Mouse (Mus musculus) MEL (cell line): ENCODE measurements around the gene Git1. TPM values are rescaled to one million over a fixed set of nuclear protein-coding genes. Genes with fewer than 3 reads are reported as not detected.

Experiments used
- DNase-seq: peaks from one replicate; pipeline ENCODE4 v3.0.0; 2011; ENCODE audit warnings: low read depth, low spot score
- H3K27ac ChIP-seq: 2 replicates; pipeline ENCODE4 v1.5.1; 2012; ENCODE audit warnings: low read depth, mild to moderate bottlenecking, control low read depth, low read length, moderate library complexity; ENCODE audit not compliant: control insufficient read depth
- H3K27me3 ChIP-seq, 2 experiments: fragments of 150-350 bp in 1 of 2; sonication (generic) in 1 of 2; 2 replicates each; pipeline ENCODE4 v1.6.1; 2012; ENCODE audit warnings: low read length in 2 of 2, mild to moderate bottlenecking in 2 of 2, improper control_type of control experiment in 1 of 2, moderate library complexity in 1 of 2; ENCODE audit not compliant: insufficient read depth in 2 of 2, control insufficient read depth in 1 of 2
- H3K36me3 ChIP-seq, 2 experiments: 2 replicates each; pipeline ENCODE4 v1.6.1; 2012 to 2014; ENCODE audit warnings: low read length in 2 of 2, improper control_type of control experiment in 1 of 2, inconsistent platforms in 1 of 2, mild to moderate bottlenecking in 1 of 2; ENCODE audit not compliant: insufficient read depth in 2 of 2, control insufficient read depth in 1 of 2
- H3K4me1 ChIP-seq, 2 experiments: fragments of 150-350 bp in 1 of 2; sonication (generic) in 1 of 2; 2 replicates each; pipeline ENCODE4 v1.6.1; 2012; ENCODE audit warnings: low read length in 2 of 2, improper control_type of control experiment in 1 of 2, mild to moderate bottlenecking in 1 of 2; ENCODE audit not compliant: insufficient read depth in 2 of 2, control insufficient read depth in 1 of 2
- H3K4me3 ChIP-seq, 2 experiments: fragments of 150-350 bp in 1 of 2; sonication (generic) in 1 of 2; 2 replicates each; pipeline ENCODE4 v1.5.1; 2012; ENCODE audit warnings: low read depth in 2 of 2, low read length in 2 of 2, mild to moderate bottlenecking in 2 of 2, moderate library complexity in 2 of 2, control low read depth in 1 of 2, improper control_type of control experiment in 1 of 2; ENCODE audit not compliant: control insufficient read depth in 1 of 2, insufficient read depth in 1 of 2
- H3K79me2 ChIP-seq: 2 replicates; pipeline ENCODE4 v1.6.1; 2012; ENCODE audit warnings: mild to moderate bottlenecking, low read length, moderate library complexity; ENCODE audit not compliant: control insufficient read depth, poor library complexity, insufficient read depth
- H3K9ac ChIP-seq: 2 replicates; pipeline ENCODE4 v1.6.1; 2012; ENCODE audit warnings: low read depth, mild to moderate bottlenecking, control low read depth, low read length, moderate library complexity; ENCODE audit not compliant: control insufficient read depth, poor library complexity, severe bottlenecking
- H3K9me3 ChIP-seq: fragments of 150-350 bp; sonication (generic); replicated peaks from 2 replicates; pipeline ENCODE4 v1.6.1; 2012; ENCODE audit warnings: mild to moderate bottlenecking, low read length, improper control_type of control experiment, moderate library complexity; ENCODE audit not compliant: insufficient read depth
- BHLHE40 ChIP-seq: IDR thresholded peaks from 2 replicates; pipeline ENCODE4 v1.6.1; 2012; ENCODE audit warnings: low read depth, mild to moderate bottlenecking, inconsistent platforms, low read length, improper control_type of control experiment, borderline replicate concordance
- CHD1 ChIP-seq: IDR thresholded peaks from 2 replicates; pipeline ENCODE4 v1.6.1; 2012; ENCODE audit warnings: low read depth, mild to moderate bottlenecking, inconsistent platforms, low read length, improper control_type of control experiment
- CTCF ChIP-seq, 3 experiments: IDR thresholded peaks in 2 of 3; conservative IDR thresholded peaks in 1 of 3; 2 replicates each; pipeline ENCODE4 v1.5.1; 2011 to 2012; ENCODE audit warnings: low read length in 3 of 3, low read depth in 2 of 3, mild to moderate bottlenecking in 2 of 3, improper control_type of control experiment in 1 of 3, inconsistent platforms in 1 of 3, mixed read lengths in 1 of 3, moderate library complexity in 1 of 3; ENCODE audit not compliant: control insufficient read depth in 1 of 3, insufficient read depth in 1 of 3, poor library complexity in 1 of 3, severe bottlenecking in 1 of 3
- E2F4 ChIP-seq: IDR thresholded peaks from 2 replicates; pipeline ENCODE4 v1.6.1; 2011; ENCODE audit warnings: low read depth, low read length, improper control_type of control experiment, borderline replicate concordance
- ELF1 ChIP-seq: IDR thresholded peaks from 2 replicates; pipeline ENCODE4 v1.6.1; 2014; ENCODE audit warnings: low read depth, mild to moderate bottlenecking, inconsistent platforms, low read length, improper control_type of control experiment, moderate library complexity
- ETS1 ChIP-seq: IDR thresholded peaks from 2 replicates; pipeline ENCODE4 v1.6.1; 2012; ENCODE audit warnings: low read depth, mild to moderate bottlenecking, inconsistent platforms, low read length, improper control_type of control experiment, moderate library complexity
- GATA1 ChIP-seq: IDR thresholded peaks from 2 replicates; pipeline ENCODE4 v1.6.1; 2011; ENCODE audit warnings: low read depth, low read length, improper control_type of control experiment
- KAT2A ChIP-seq: conservative IDR thresholded peaks from 2 replicates; pipeline ENCODE4 v1.6.1; 2012; ENCODE audit warnings: low read depth, low read length, improper control_type of control experiment, inconsistent platforms
- MAFK ChIP-seq: IDR thresholded peaks from 2 replicates; pipeline ENCODE4 v1.6.1; 2011; ENCODE audit warnings: low read depth, mild to moderate bottlenecking, low read length, improper control_type of control experiment, borderline replicate concordance
- MAX ChIP-seq: IDR thresholded peaks from 2 replicates; pipeline ENCODE4 v1.6.1; 2011; ENCODE audit warnings: low read length, improper control_type of control experiment
- MAZ ChIP-seq: IDR thresholded peaks from 2 replicates; pipeline ENCODE4 v1.6.1; 2012; ENCODE audit warnings: low read depth, mild to moderate bottlenecking, inconsistent platforms, low read length, improper control_type of control experiment
- MEF2A ChIP-seq: IDR thresholded peaks from 2 replicates; pipeline ENCODE4 v1.6.1; 2014; ENCODE audit warnings: low read depth, mild to moderate bottlenecking, inconsistent platforms, low read length, improper control_type of control experiment; ENCODE audit not compliant: poor library complexity, insufficient replicate concordance, severe bottlenecking; ENCODE audit errors: extremely low read depth
- MXI1 ChIP-seq: IDR thresholded peaks from 2 replicates; pipeline ENCODE4 v1.6.1; 2011; ENCODE audit warnings: mild to moderate bottlenecking, low read depth, low read length, improper control_type of control experiment
- MYB ChIP-seq: IDR thresholded peaks from 2 replicates; pipeline ENCODE4 v1.6.1; 2011; ENCODE audit warnings: mild to moderate bottlenecking, low read depth, low read length, improper control_type of control experiment
- MYC ChIP-seq: IDR thresholded peaks from 2 replicates; pipeline ENCODE4 v1.6.1; 2011; ENCODE audit warnings: low read depth, mild to moderate bottlenecking, low read length, improper control_type of control experiment, moderate library complexity
- NELFE ChIP-seq: IDR thresholded peaks from 2 replicates; pipeline ENCODE4 v1.6.1; 2011; ENCODE audit warnings: low read depth, low read length, improper control_type of control experiment
- POLR2AphosphoS2 ChIP-seq: IDR thresholded peaks from 2 replicates; pipeline ENCODE4 v1.6.1; 2011; ENCODE audit warnings: low read length, improper control_type of control experiment
- RAD21 ChIP-seq: IDR thresholded peaks from 2 replicates; pipeline ENCODE4 v1.6.1; 2011; ENCODE audit warnings: mild to moderate bottlenecking, low read depth, low read length, improper control_type of control experiment
- RCOR1 ChIP-seq: IDR thresholded peaks from 2 replicates; pipeline ENCODE4 v1.6.1; 2012; ENCODE audit warnings: low read depth, mild to moderate bottlenecking, inconsistent platforms, low read length, improper control_type of control experiment
- SIN3A ChIP-seq: IDR thresholded peaks from 2 replicates; pipeline ENCODE4 v1.6.1; 2012; ENCODE audit warnings: low read length, improper control_type of control experiment, inconsistent platforms
- SMC3 ChIP-seq: IDR thresholded peaks from 2 replicates; pipeline ENCODE4 v1.6.1; 2011; ENCODE audit warnings: low read depth, low read length, improper control_type of control experiment
- TAL1 ChIP-seq: IDR thresholded peaks from 2 replicates; pipeline ENCODE4 v1.6.1; 2012; ENCODE audit warnings: mild to moderate bottlenecking, inconsistent platforms, low read length, moderate library complexity, mixed read lengths
- TCF12 ChIP-seq: IDR thresholded peaks from 2 replicates; pipeline ENCODE4 v1.6.1; 2014; ENCODE audit warnings: low read depth, mild to moderate bottlenecking, inconsistent platforms, low read length, improper control_type of control experiment, moderate library complexity
- UBTF ChIP-seq: IDR thresholded peaks from 2 replicates; pipeline ENCODE4 v1.6.1; 2012; ENCODE audit warnings: low read depth, mild to moderate bottlenecking, inconsistent platforms, low read length, improper control_type of control experiment, moderate library complexity, borderline replicate concordance; ENCODE audit not compliant: insufficient read depth
- USF1 ChIP-seq: IDR thresholded peaks from 2 replicates; pipeline ENCODE4 v1.6.1; 2014; ENCODE audit warnings: low read depth, mild to moderate bottlenecking, inconsistent platforms, low read length, improper control_type of control experiment, moderate library complexity
- USF2 ChIP-seq, 2 experiments: IDR thresholded peaks; 2 replicates each; pipeline ENCODE4 v1.6.1; 2011 to 2012; ENCODE audit warnings: improper control_type of control experiment in 2 of 2, low read length in 2 of 2, borderline replicate concordance in 1 of 2, inconsistent platforms in 1 of 2, low read depth in 1 of 2, mild to moderate bottlenecking in 1 of 2; ENCODE audit not compliant: insufficient read depth in 1 of 2
- ZNF384 ChIP-seq: IDR thresholded peaks from 2 replicates; pipeline ENCODE4 v1.6.1; 2012; ENCODE audit warnings: low read depth, mild to moderate bottlenecking, inconsistent platforms, low read length, improper control_type of control experiment
- polyA plus RNA-seq, 2 experiments: library from polyadenylated mRNA; stranded (reverse) in 1 of 2; unstranded in 1 of 2; fragments of >175 nt in 1 of 2; fragments of >200 nt in 1 of 2; gene quantifications; 2 replicates each; pipeline versions ENCODE4 v1.2.1 to v1.2.4; 2012; ENCODE audit warnings: low replicate concordance in 2 of 2, low read depth in 1 of 2; ENCODE audit not compliant: insufficient read length in 2 of 2, insufficient read depth in 1 of 2, missing spikeins in 1 of 2
- total RNA-seq: library from RNA; depleted of rRNA; stranded (reverse); fragments of 300-350 nt; gene quantifications from 2 replicates; pipeline ENCODE4 v1.2.3, GENCODE M21; 2012

Git1 gene
- total and polyA plus RNA-seq, 3 experiments = 33.1 to 81.4 TPM; not detected in 1

DNA sequence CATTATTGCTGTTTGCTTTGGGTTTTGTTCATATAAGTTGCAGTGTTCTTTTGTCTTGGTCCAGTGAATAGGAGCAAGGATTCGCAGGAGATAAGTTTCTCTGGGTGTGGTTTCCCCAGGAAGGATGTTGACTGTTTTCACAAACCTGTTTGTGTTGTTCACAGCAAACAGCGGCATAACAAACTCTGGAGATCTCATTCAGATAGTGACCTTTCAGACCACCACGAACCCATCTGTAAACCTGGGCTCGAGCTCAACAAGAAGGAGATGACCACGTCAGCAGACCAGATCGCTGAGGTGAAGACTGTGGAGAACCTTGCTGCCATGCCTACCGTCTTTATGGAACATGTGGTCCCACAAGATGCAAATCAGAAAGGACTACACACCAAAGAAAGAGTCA lies 44.1 kb upstream of the Git1 start:
- Histone ChIP-seq H3K4me3 (no peak overlapping the region), H3K9me3 (no peaks in the 10 kb centered on the region), H3K4me1 (peaks cover 21 to 26% of the 10 kb centered on the region in 2 experiments), H3K27me3 (no peaks in the 10 kb centered on the region), H3K27ac (no peak overlapping the region), H3K36me3 (peaks cover 0 to 29% of the 10 kb centered on the region in 2 experiments; a peak in 3 of 4 replicates), H3K79me2 (no peaks in the 10 kb centered on the region), H3K9ac (no peak overlapping the region)
- DNase-seq = no peak
- TF ChIP-seq POLR2AphosphoS2 (no peak), KAT2A (no peak), BHLHE40 (no peak), UBTF (no peak), TCF12 (no peak), MYB (no peak), NELFE (no peak), ELF1 (no peak), ETS1 (no peak), TAL1 (no peak), USF1 (no peak), SMC3 (no peak), SIN3A (no peak), CTCF (IDR thresholded peaks at IDR 0.05 in 2 of 3, conservative IDR thresholded peaks at IDR 0.05 in 1 of 3; ENCODE audit: control insufficient read depth in 1 of 3, insufficient read depth in 1 of 3, low read depth in 2 of 3, low read length in 3 of 3, poor library complexity in 1 of 3, severe bottlenecking in 1 of 3) (no peak)
- TF ChIP-seq, all 39 proteins: peak for 0

DNA sequence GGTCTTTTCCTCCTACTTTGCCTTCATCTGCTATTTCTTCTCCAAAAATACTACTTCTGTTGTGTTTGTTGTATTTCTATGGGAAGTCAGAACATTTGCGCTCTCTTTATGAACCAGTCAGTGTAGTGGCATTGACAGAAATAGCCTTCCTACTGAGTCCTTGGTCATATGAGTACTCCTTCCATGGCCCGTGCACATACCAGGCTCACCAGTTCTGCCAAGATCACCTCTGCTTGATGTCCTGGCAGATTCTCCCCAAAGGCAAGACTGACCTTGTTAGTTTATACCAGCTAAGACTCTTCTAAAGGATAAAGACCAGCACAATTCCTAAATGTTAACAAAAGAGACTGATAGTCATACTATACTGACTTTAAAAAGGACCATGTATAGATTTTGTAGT lies 41.7 kb upstream of the Git1 start:
- DNase-seq = no peak
- H3K27ac ChIP-seq = no peak overlapping the region
- H3K9ac ChIP-seq = no peak overlapping the region
- no peaks in the 10 kb centered on the region for H3K79me2 ChIP-seq
- TF ChIP-seq CHD1 = no peak
- TF ChIP-seq MAFK = no peak
- TF ChIP-seq UBTF = no peak
- no peak for TF ChIP-seq MEF2A
- TF ChIP-seq ZNF384 = no peak
- TF ChIP-seq E2F4 = no peak
- TF ChIP-seq RCOR1 = no peak
- TF ChIP-seq MAZ = no peak
- no peak for TF ChIP-seq MAX
- TF ChIP-seq MXI1 = no peak
- TF ChIP-seq MYC = no peak
- TF ChIP-seq GATA1 = no peak
- no peak for TF ChIP-seq RAD21
- TF ChIP-seq USF2 (IDR thresholded peaks at IDR 0.05; ENCODE audit: borderline replicate concordance in 1 of 2, insufficient read depth in 1 of 2, low read depth in 1 of 2, low read length in 2 of 2) = no peak
- TF ChIP-seq, all 39 proteins: peak for 0
- peaks cover 0 to 7% of the 10 kb centered on the region in 2 experiments; a peak in 3 of 4 replicates for H3K36me3 ChIP-seq
- H3K27me3 ChIP-seq = no peaks in the 10 kb centered on the region
- H3K4me1 ChIP-seq = peaks cover 3 to 5% of the 10 kb centered on the region in 2 experiments
- no peak overlapping the region for H3K4me3 ChIP-seq
- no peaks in the 10 kb centered on the region for H3K9me3 ChIP-seq
